Mouse (Mus musculus) erythroid progenitor cell, adult 5-6 weeks (primary cell): ENCODE results near the gene Kxd1. TPM values are rescaled to one million over a fixed set of nuclear protein-coding genes. Genes with fewer than 3 reads are reported as not detected.
A peak's percentile ranks its signal among the peaks of the same experiment; 100 is the strongest.

Source experiments
- ATAC-seq: replicated peaks from 2 replicates; pipeline ENCODE4 v1.8.0; 2016; ENCODE audit warnings: moderate number of reproducible peaks, mild to moderate bottlenecking, moderate TSS enrichment, inconsistent platforms; ENCODE audit not compliant: poor library complexity, low FRiP score, severe bottlenecking
- total RNA-seq, 2 experiments: library from RNA; stranded (forward) in 1 of 2; stranded (reverse) in 1 of 2; fragments of 150-400 nt in 1 of 2; fragments of 186-747, 209-891 nt in 1 of 2; gene quantifications; 2 replicates each; pipeline versions ENCODE4 v1.2.3 to v1.2.4; 2015 to 2017; ENCODE audit warnings: low replicate concordance in 2 of 2

Gene Kxd1
- total RNA-seq (2015; ENCODE audit: low replicate concordance) (27.8 and 34.4 TPM in 2 replicates), total RNA-seq (2017; ENCODE audit: low replicate concordance) (11.8 and 14.4 TPM in 2 replicates)

- peak; percentile 81 for ATAC-seq
Observed at GRCm38 (mm10) chr8:70527512-70528181, at the start of gene Kxd1, which contains the start of gene Fkbp8. TSS of gene Kxd1 (minus strand) at chr8:70527956. TSS of gene Fkbp8 (plus strand) at chr8:70527724.

DNA sequence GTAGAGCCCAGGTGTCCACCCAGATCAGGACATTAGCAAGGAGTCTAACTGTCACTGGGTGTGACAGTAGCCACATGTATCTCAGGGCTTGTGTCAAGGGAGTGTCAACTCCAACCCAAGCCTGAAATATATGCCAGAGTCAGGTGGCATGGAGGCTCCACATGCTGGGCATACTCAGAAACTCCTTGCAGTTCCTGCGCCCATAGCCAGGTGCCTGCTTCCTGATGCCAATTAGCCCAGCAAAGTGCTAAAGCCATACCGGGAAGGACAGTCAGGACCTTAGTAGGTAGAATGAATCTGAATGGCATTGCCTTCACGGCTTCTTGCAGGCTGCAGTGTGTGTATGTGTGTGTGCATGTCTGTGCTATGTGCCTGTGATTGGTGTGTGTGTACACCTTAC lies 49.5 kb upstream of the Kxd1 start:
- ATAC-seq, result no peak

- no peak for ATAC-seq
Observed at GRCm38 (mm10) chr8:70574915-70575314, 47.2 kb upstream of the Kxd1 start.

GRCm38 (mm10) chr8:70574302-70574701 lies 46.5 kb upstream of the Kxd1 start:
- ATAC-seq, result no peak

GRCm38 (mm10) chr8:70570990-70571389 lies 43.2 kb upstream of the Kxd1 start:
- ATAC-seq, result no peak

- no peak for ATAC-seq
Observed at GRCm38 (mm10) chr8:70570360-70570759, 42.6 kb upstream of the Kxd1 start.

DNA sequence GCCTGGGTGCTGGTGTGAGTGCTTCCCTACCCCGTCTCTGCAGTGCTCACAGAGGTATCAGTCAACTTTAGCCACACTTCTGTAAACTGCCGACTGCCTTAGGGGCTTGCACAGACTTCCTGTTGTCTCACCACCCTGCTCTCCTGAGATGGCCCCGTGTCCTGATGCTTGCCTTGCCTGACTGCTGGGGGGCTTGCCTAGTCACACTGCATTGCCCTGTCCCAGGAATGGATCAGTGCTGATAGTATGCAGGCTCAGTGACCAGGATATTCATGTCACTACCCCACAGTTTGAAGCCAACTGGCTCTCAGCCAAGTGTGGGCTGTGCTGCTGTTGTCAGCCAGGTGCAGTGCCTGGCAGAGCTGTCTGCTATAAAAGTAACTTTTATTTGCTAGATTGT lies 37.8 kb upstream of the Kxd1 start:
- peak; percentile 49; the same call in 1 of the 2 replicates for ATAC-seq

DNA sequence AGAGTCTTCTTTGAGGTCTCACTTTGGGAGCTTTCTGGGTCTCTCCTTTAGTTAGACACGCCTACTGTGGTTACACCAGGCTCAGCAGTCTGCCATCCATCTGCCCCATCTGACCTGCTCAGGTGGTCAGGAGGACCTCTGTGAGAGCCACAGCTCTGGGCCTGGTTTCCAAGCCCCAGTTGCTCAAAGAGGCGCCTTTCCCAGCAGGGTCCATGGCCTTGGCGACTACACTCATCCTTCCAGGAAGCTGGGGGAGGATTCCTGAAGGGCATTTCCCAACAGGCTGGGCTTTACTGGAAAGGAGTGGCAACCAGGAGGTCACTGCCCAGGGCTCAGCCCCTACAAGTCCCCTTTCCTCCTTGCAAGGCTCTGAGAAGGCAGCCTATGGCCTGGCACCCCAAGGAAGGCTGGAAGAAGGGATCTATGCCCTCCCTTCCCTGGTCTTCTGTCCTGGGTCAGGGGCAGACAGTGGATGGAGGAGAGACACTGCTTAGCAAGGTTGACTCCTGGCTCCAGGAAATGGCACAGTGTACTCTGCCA lies 37.0 kb upstream of the Kxd1 start:
- ATAC-seq, result no peak

GRCm38 (mm10) chr8:70563763-70564387 lies 36.1 kb upstream of the Kxd1 start:
- ATAC-seq, result no peak

- no peak for ATAC-seq
Observed at GRCm38 (mm10) chr8:70562802-70563201, 35.0 kb upstream of the Kxd1 start.

DNA sequence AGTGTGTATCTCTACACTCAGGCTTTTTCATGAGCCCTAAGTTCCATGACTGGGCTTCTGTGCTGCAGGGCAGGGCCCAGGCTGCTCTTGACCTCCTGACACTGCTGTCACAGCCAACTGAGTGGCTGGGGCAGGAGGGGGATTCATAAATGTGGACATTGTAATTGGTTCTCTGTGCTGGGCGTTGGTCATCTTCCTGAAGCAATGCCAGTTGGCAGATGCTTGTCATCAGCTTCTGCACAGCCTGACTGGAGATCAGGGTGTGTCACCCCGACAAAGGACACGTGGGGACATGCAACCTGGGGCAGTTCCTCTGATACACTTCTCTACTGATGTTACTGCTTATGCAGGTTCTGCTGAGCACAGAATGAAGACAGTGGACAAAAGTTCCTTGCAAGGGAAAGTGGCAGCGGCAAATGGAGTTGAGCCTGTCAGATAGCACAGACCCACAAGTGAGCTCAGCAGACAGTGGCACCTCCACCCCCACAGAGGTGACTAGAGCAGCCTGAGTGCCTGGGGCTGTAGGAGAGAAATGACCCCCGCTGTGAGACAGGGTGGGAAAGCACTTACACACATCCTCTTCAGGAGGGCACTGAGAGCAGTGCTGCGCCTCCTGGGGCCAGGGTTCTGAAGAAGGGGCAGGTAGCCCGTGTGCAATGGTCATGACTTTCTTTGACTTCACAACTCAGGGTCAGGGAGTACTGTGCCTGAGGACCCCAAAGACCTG lies 34.2 kb upstream of the Kxd1 start:
- peak; percentile 47 for ATAC-seq

- no peak for ATAC-seq
Observed at GRCm38 (mm10) chr8:70561357-70561756, 33.6 kb upstream of the Kxd1 start.

DNA sequence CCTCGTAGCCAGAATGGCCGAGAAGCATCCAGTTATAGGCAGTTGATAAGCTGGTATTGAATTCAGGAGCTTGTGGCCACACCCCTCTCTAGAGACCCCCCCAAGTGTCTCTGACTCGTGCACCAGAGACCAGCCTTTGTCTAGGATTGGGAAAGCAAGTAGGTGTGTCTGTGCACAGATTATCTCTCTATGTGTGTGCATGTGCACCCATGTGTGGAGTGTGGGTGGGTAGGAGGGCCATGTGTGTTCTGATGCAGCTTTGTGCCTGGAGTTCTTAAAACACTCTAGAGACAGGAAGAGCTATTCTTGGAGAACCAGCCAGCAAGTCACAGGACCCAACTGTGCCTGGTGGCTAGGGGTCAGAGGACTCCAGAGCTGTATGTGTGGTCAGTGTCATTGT lies 32.8 kb upstream of the Kxd1 start:
- ATAC-seq, result no peak

GRCm38 (mm10) chr8:70560096-70560495 lies 32.3 kb upstream of the Kxd1 start:
- no peak for ATAC-seq

DNA sequence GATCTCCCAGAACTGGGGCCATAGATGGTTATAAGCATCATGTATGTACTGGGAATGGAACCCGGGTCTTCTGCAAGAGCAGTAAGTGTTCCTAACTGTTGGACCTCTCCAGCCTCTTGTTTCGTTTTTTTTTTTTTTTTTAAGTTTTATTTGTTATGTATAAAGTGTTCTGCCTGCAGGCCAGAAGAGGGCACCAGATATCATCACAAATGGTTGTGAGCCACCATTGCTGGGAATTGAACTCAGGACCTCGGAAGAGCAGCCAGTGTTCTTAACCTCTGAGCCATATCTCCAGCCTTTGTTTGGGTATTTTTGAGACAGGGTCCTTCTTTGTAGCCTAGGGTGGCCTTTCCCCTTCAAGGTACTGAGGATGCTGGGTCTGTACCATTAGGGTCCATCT lies 31.2 kb upstream of the Kxd1 start:
- ATAC-seq, result no peak

- ATAC-seq, result no peak
Observed at GRCm38 (mm10) chr8:70558334-70558733, 30.6 kb upstream of the Kxd1 start.

- no peak for ATAC-seq
Observed at GRCm38 (mm10) chr8:70555079-70555747, 27.5 kb upstream of the Kxd1 start.

DNA sequence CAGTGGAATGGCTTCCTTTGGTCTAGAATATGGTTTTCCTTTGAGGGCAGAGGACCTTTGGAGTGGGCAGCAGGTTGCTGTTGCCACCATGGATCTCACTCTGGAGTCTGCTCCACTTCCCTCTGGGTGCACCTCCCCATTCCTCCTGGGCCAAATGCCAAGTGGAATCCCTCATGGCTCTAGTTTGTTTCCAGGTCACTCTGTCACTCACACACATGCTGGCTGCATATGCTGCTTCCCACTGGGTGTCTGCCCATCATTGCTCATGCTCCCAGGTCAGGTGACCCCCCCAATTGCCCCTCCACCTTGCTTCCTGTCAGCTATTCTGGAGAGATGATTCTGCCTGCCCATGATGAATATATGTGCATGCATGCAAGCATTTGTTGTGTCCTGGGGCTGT lies 26.0 kb upstream of the Kxd1 start:
- ATAC-seq, result no peak

GRCm38 (mm10) chr8:70552836-70553235 lies 25.1 kb upstream of the Kxd1 start:
- ATAC-seq, result no peak

- ATAC-seq, result no peak
Observed at GRCm38 (mm10) chr8:70551558-70552161, 23.9 kb upstream of the Kxd1 start.
